Mouse (Mus musculus): ENCODE measurements at regions not wholly inside any gene's neighbourhood (a gene's known extent, or its start where the extent isn't known, plus 50 kb on each side); places are given as distances from the start of the nearest gene placed in this dataset.
"Not testable (repeated sequence)": the region's sequence is repeated elsewhere in the genome, so short reads cannot be mapped to it uniquely, and the experiment has no call there.

GRCm38 (mm10) chr12:69524337-69525035 lies 58.3 kb downstream of the Vcpkmt start:
- no peak for DNase-seq
- intact Hi-C loops (cut with DNase I), result no loop called here

GRCm38 (mm10) chr12:69519869-69520268 lies 63.0 kb downstream of the Vcpkmt start:
- intact Hi-C loops (cut with DNase I), result no loop called here
- DNase-seq, result no peak

GRCm38 (mm10) chr12:69519028-69519427 lies 63.8 kb downstream of the Vcpkmt start:
- intact Hi-C loops (cut with DNase I), result no loop called here
- DNase-seq, result no peak

GRCm38 (mm10) chr12:69517616-69518015 lies 65.2 kb downstream of the Vcpkmt start:
- intact Hi-C loops (cut with DNase I), result no loop called here
- no peak for DNase-seq

GRCm38 (mm10) chr12:69516314-69516916 lies 66.4 kb downstream of the Vcpkmt start:
- intact Hi-C loops (cut with DNase I), result no loop called here

GRCm38 (mm10) chr12:69515850-69516249 lies 67.0 kb downstream of the Vcpkmt start:
- DNase-seq, result no peak
- intact Hi-C loops (cut with DNase I), result no loop called here

More at GRCm38 (mm10) chr12:69516314-69516916, 66.4 kb downstream of the Vcpkmt start:
- no peak for DNase-seq

- DNase-seq, result no peak
- intact Hi-C loops (cut with DNase I), result no loop called here
Observed at GRCm38 (mm10) chr12:69515117-69515516, 67.7 kb downstream of the Vcpkmt start.

GRCm38 (mm10) chr12:69513166-69513565 lies 69.7 kb downstream of the Vcpkmt start:
- intact Hi-C loops (cut with DNase I), result no loop called here
- DNase-seq, result no peak

- no peak for DNase-seq
- intact Hi-C loops (cut with DNase I), result no loop called here
Observed at GRCm38 (mm10) chr12:69510736-69511135, 72.1 kb downstream of the Vcpkmt start.

- intact Hi-C loops (cut with DNase I); DNase-seq: not testable (repeated sequence)
Observed at GRCm38 (mm10) chr12:69509180-69509579, 73.6 kb downstream of the Vcpkmt start.

- DNase-seq, result no peak
- intact Hi-C loops (cut with DNase I), result no loop called here
Observed at GRCm38 (mm10) chr12:69507906-69508305, 74.9 kb downstream of the Vcpkmt start.

GRCm38 (mm10) chr12:69507333-69507732 lies 75.5 kb downstream of the Vcpkmt start:
- intact Hi-C loops (cut with DNase I), result no loop called here
- DNase-seq, result no peak

- intact Hi-C loops (cut with DNase I), result no loop called here
- no peak for DNase-seq
Observed at GRCm38 (mm10) chr12:69502706-69503070, 80.1 kb downstream of the Vcpkmt start.

- intact Hi-C loops (cut with DNase I), result no loop called here
- DNase-seq, result peak; percentile 81
Observed at GRCm38 (mm10) chr12:69501783-69502705, 80.8 kb downstream of the Vcpkmt start.

- intact Hi-C loops (cut with DNase I), result no loop called here
- no peak for DNase-seq
Observed at GRCm38 (mm10) chr12:69501346-69501730, 81.5 kb downstream of the Vcpkmt start.

- DNase-seq, result peak; percentile 38
- intact Hi-C loops (cut with DNase I), result no loop called here
Observed at GRCm38 (mm10) chr12:69500600-69501345, 82.1 kb downstream of the Vcpkmt start.

- peak; percentile 93 for DNase-seq
- intact Hi-C loops (cut with DNase I), result no loop called here
Observed at GRCm38 (mm10) chr12:69497121-69497520, 85.7 kb downstream of the Vcpkmt start.

GRCm38 (mm10) chr12:69496341-69496904 lies 86.4 kb downstream of the Vcpkmt start:
- no peak for DNase-seq
- intact Hi-C loops (cut with DNase I), result no loop called here

GRCm38 (mm10) chr12:69495776-69496175 lies 87.1 kb downstream of the Vcpkmt start:
- intact Hi-C loops (cut with DNase I), result no loop called here

GRCm38 (mm10) chr12:69494648-69495047 lies 88.2 kb downstream of the Vcpkmt start:
- intact Hi-C loops (cut with DNase I), result no loop called here
- no peak for DNase-seq

More at GRCm38 (mm10) chr12:69495776-69496175, 87.1 kb downstream of the Vcpkmt start:
- DNase-seq, result no peak
